Mouse (Mus musculus): ENCODE data around the gene Ube2z.
A peak's percentile ranks its signal among the peaks of the same experiment; 100 is the strongest.

Ube2z gene

GRCm38 (mm10) chr11:96050854-96051253, 14.3 kb downstream of the Ube2z start:
- no peak for DNase-seq

- DNase-seq = no peak
Measured at GRCm38 (mm10) chr11:96049939-96050338, 15.2 kb downstream of the Ube2z start.

- no peak for DNase-seq
Measured at GRCm38 (mm10) chr11:96047469-96048373, 17.5 kb downstream of the Ube2z start.

GRCm38 (mm10) chr11:96046793-96047192, 18.4 kb downstream of the Ube2z start:
- DNase-seq = no peak

- DNase-seq = no peak
Measured at GRCm38 (mm10) chr11:96046028-96046427, 19.2 kb downstream of the Ube2z start.

GRCm38 (mm10) chr11:96044803-96045567, 20.2 kb downstream of the Ube2z start:
- DNase-seq = no peak

GRCm38 (mm10) chr11:96038560-96038959, 26.6 kb downstream of the Ube2z start:
- no peak for DNase-seq

- no peak for DNase-seq
Measured at GRCm38 (mm10) chr11:96037499-96037898, 27.7 kb downstream of the Ube2z start.

- no peak for DNase-seq
Measured at GRCm38 (mm10) chr11:96035133-96035532, 30.1 kb downstream of the Ube2z start.

GRCm38 (mm10) chr11:96034596-96035052, 30.6 kb downstream of the Ube2z start, which contains the start of gene Snf8:
Gene Snf8 (plus strand): TSS chr11:96034885.
- DNase-seq = peak; percentile 87 to 96

GRCm38 (mm10) chr11:96034116-96034515, 31.1 kb downstream of the Ube2z start:
- no peak for DNase-seq

- no peak for DNase-seq
Measured at GRCm38 (mm10) chr11:96033264-96033663, 31.9 kb downstream of the Ube2z start.

GRCm38 (mm10) chr11:96031701-96032100, 33.5 kb downstream of the Ube2z start:
- DNase-seq = no peak

GRCm38 (mm10) chr11:96030571-96030970, 34.6 kb downstream of the Ube2z start:
- DNase-seq = no peak

- no peak for DNase-seq
Measured at GRCm38 (mm10) chr11:96028130-96028529, 37.1 kb downstream of the Ube2z start.

- no peak for DNase-seq
Measured at GRCm38 (mm10) chr11:96020622-96021021, 44.6 kb downstream of the Ube2z start.

- DNase-seq = no peak
Measured at GRCm38 (mm10) chr11:96017941-96018351, 47.2 kb downstream of the Ube2z start.

GRCm38 (mm10) chr11:96015421-96015820, 49.8 kb downstream of the Ube2z start:
- no peak for DNase-seq

- DNase-seq = no peak
Measured at GRCm38 (mm10) chr11:96011982-96012381, 53.2 kb downstream of the Ube2z start.

GRCm38 (mm10) chr11:96008827-96009226, 56.4 kb downstream of the Ube2z start:
- no peak for DNase-seq

GRCm38 (mm10) chr11:96007516-96008235, 57.5 kb downstream of the Ube2z start:
- DNase-seq = peak in 1 of 2 experiments; percentile 14

GRCm38 (mm10) chr11:96006852-96007515, 58.2 kb downstream of the Ube2z start:
- DNase-seq = peak in 1 of 2 experiments; percentile 15
